Mouse (Mus musculus): Measurements from ENCODE around the gene Bcl6.

DNA sequence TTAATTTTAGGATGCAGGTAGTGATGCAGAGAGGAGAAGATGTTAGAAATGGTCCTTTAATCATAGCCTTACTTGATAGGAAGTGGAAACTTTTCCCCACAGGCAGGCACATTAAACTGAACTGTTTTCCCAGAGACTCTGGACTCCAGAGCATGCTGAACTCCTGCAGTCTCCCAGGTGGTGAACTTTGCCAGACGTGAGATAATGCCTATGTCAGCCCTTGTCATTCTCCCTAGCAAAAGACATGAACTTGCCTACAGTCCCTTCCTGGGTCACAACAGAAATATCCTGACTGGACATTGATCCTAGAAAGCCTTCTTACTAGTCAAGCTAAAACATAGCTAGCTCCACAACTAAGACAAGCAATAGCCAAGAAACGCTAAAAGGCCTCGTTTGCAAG lies 22.7 kb upstream of the Bcl6 start:
- no peak for TF ChIP-seq CTCF (IDR thresholded peaks at IDR 0.05; ENCODE audit: borderline replicate concordance, control insufficient read depth, extremely low read depth, insufficient read depth, low read length, poor library complexity)
- TF ChIP-seq POLR2A (IDR thresholded peaks at IDR 0.05; ENCODE audit: control insufficient read depth, extremely low read depth, insufficient read depth, low read length, poor library complexity), result no peak
